Mouse (Mus musculus): ENCODE measurements around the gene Aldh9a1. TPM values are rescaled to one million over a fixed set of nuclear protein-coding genes. Genes with fewer than 3 reads are reported as not detected.
A peak's percentile ranks its signal among the peaks of the same experiment; 100 is the strongest.

The Aldh9a1 gene
- polyA plus RNA-seq, 1 experiment from 2014 or later = 80.8 TPM

DNA sequence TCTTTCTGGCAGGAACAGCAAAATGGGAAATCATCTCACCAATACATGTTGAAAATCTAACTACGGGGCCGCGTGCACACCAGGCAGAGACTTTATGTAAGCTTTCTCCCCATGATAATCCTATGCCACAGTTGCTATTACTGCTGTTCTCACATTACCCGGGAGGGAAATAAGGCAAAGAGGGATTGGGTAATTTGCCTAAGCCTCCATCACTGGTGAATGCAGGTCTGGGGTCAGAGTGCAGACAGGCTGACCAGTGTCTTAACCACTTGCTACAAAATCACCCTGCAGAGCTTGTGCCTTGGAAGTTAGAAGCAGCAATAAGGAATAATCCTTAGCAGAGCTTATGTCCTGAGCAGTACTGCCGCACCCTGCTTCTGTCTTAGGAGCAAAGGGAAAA is 35.8 kb downstream of the Aldh9a1 start:
- peak overlapping the region; percentile 40; the same call in 1 of the 2 replicates for H3K4me2 ChIP-seq (ENCODE audit: low read depth, low read length)
- ATAC-seq = no peak
- H3K9ac ChIP-seq (replicated peaks) = peak overlapping the region; percentile 44
- no peak overlapping the region for H3K4me3 ChIP-seq (ENCODE audit: low read depth, low read length)
- H3K4me1 ChIP-seq (ENCODE audit: insufficient read depth) = peaks cover 67% of the 10 kb centered on the region
- peak overlapping the region; percentile 94 for H3K27ac ChIP-seq (ENCODE audit: low read depth)
- no peak for TF ChIP-seq CTCF (IDR thresholded peaks at IDR 0.05; ENCODE audit: low read depth)
- no peak for TF ChIP-seq EP300 (IDR thresholded peaks at IDR 0.05; ENCODE audit: low read depth)
- H3K9me3 ChIP-seq (ENCODE audit: low read length) = no peaks in the 10 kb centered on the region
- peaks cover 6% of the 10 kb centered on the region; the same call in 1 of the 2 replicates for H3K36me3 ChIP-seq (replicated peaks; ENCODE audit: insufficient read depth, low read length)
- DNase-seq = no peak
- no peaks in the 10 kb centered on the region for H3K27me3 ChIP-seq (ENCODE audit: insufficient read depth, low read length)
- 71% methylated on average over 5 of the region's 5 CpGs for WGBS (ENCODE audit: insufficient replicate concordance)

GRCm38 (mm10) chr1:167386466-167386865 is 36.7 kb downstream of the Aldh9a1 start:
- Histone ChIP-seq H3K27me3 (ENCODE audit: insufficient read depth, low read length) (no peaks in the 10 kb centered on the region), H3K4me3 (ENCODE audit: low read depth, low read length) (no peak overlapping the region), H3K36me3 (replicated peaks; ENCODE audit: insufficient read depth, low read length) (peaks cover 4% of the 10 kb centered on the region; the same call in 1 of the 2 replicates), H3K4me1 (ENCODE audit: insufficient read depth) (peaks cover 72% of the 10 kb centered on the region), H3K9me3 (ENCODE audit: low read length) (no peaks in the 10 kb centered on the region), H3K9ac (replicated peaks) (no peak overlapping the region), H3K4me2 (ENCODE audit: low read depth, low read length) (no peak overlapping the region), H3K27ac (ENCODE audit: low read depth) (peak overlapping the region; percentile 84)
- no peak for TF ChIP-seq CTCF (IDR thresholded peaks at IDR 0.05; ENCODE audit: low read depth)
- no peak for TF ChIP-seq EP300 (IDR thresholded peaks at IDR 0.05; ENCODE audit: low read depth)
- DNase-seq = no peak
- ATAC-seq = no peak
- 56% methylated on average over 2 of the region's 2 CpGs for WGBS (ENCODE audit: insufficient replicate concordance)

DNA sequence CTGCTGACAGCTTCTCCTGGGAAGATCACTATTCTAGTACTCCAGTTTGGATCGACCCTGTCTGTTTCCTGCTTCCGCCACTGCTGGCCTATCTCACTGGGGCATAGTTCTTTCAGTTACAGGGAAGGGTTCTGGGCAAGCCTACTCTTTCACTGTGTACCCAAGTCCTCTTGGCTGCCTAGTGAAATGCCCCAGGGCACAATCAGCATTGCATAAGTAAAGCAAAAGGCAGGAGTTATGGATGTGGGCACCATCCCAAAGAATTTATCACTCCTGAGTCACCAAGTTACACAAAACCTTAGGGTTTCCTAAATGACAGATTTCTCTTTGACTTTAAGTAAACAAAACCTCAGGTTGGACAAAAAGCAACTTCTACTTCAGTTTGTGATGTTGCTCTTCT is 37.5 kb downstream of the Aldh9a1 start:
- 0 out of 2 replicates have a peak, but pooled peaks cover 2% of the 10 kb centered on the region for H3K36me3 ChIP-seq (replicated peaks; ENCODE audit: insufficient read depth, low read length)
- H3K4me1 ChIP-seq (ENCODE audit: insufficient read depth) = peaks cover 68% of the 10 kb centered on the region
- peak overlapping the region; percentile 84 for H3K27ac ChIP-seq (ENCODE audit: low read depth)
- no peaks in the 10 kb centered on the region for H3K27me3 ChIP-seq (ENCODE audit: insufficient read depth, low read length)
- ATAC-seq (peak; percentile 65), DNase-seq (peak; percentile 43)
- no peaks in the 10 kb centered on the region for H3K9me3 ChIP-seq (ENCODE audit: low read length)
- H3K9ac ChIP-seq (replicated peaks) = peak overlapping the region; percentile 26
- TF ChIP-seq CTCF (IDR thresholded peaks at IDR 0.05; ENCODE audit: low read depth) (no peak), EP300 (IDR thresholded peaks at IDR 0.05; ENCODE audit: low read depth) (peak; percentile 58; the same call in 1 of the 2 replicates)
- H3K4me2 ChIP-seq (ENCODE audit: low read depth, low read length) = peak overlapping the region; percentile 33
- WGBS (ENCODE audit: insufficient replicate concordance) = 56% methylated on average over 2 of the region's 2 CpGs
- H3K4me3 ChIP-seq (ENCODE audit: low read depth, low read length) = no peak overlapping the region

DNA sequence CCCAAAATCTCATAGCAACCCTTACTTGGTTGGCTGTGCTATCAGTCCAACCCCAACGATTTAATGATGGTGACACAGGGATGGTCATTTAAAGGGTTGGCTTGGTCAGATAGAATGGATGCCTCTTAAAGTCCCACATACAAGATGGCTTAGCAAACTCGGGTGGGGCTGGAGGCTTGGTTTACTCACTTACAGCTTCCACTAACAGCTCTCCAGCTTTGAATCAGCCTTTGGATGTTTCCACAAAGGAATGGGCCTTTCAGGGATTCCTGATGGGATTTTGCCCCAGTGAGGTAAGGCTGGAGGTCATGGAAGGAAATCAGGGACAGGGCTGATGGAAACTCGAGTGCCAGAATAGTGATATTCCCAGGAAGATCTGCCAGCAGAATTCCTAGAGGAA is 38.0 kb downstream of the Aldh9a1 start:
- peaks cover 67% of the 10 kb centered on the region for H3K4me1 ChIP-seq (ENCODE audit: insufficient read depth)
- peak overlapping the region; percentile 84 for H3K27ac ChIP-seq (ENCODE audit: low read depth)
- no peak for DNase-seq
- H3K9ac ChIP-seq (replicated peaks) = no peak overlapping the region
- ATAC-seq = no peak
- 0 out of 2 replicates have a peak, but pooled peaks cover 2% of the 10 kb centered on the region for H3K36me3 ChIP-seq (replicated peaks; ENCODE audit: insufficient read depth, low read length)
- no peaks in the 10 kb centered on the region for H3K27me3 ChIP-seq (ENCODE audit: insufficient read depth, low read length)
- TF ChIP-seq EP300 (IDR thresholded peaks at IDR 0.05; ENCODE audit: low read depth) (no peak), CTCF (IDR thresholded peaks at IDR 0.05; ENCODE audit: low read depth) (no peak)
- no peak overlapping the region for H3K4me3 ChIP-seq (ENCODE audit: low read depth, low read length)
- peak overlapping the region; percentile 33; the same call in 1 of the 2 replicates for H3K4me2 ChIP-seq (ENCODE audit: low read depth, low read length)
- H3K9me3 ChIP-seq (ENCODE audit: low read length) = no peaks in the 10 kb centered on the region
- 78% methylated on average over 3 of the region's 3 CpGs for WGBS (ENCODE audit: insufficient replicate concordance)

DNA sequence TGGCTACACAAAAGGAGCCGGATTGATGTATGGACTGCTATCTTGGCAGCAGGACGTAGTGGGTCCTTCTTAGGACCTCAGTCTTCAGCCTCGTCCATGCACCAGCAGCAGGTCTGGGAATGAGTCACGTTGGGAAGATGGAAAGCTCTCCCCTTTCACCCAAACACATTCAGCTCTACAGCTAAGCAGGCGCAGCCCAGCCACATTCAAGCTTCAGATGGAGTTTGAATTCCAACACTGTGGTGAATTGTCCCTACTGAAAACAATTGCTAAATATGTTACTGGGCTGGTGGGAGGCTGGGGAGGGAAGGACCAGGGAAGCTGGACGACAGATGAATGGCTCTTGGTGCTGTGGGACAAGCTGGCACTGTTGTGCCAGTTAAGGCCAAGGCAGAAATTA is 38.8 kb downstream of the Aldh9a1 start:
- Histone ChIP-seq H3K4me2 (ENCODE audit: low read depth, low read length) (no peak overlapping the region), H3K27ac (ENCODE audit: low read depth) (no peak overlapping the region), H3K27me3 (ENCODE audit: insufficient read depth, low read length) (no peaks in the 10 kb centered on the region), H3K9me3 (ENCODE audit: low read length) (no peaks in the 10 kb centered on the region), H3K36me3 (replicated peaks; ENCODE audit: insufficient read depth, low read length) (0 out of 2 replicates have a peak, but pooled peaks cover 2% of the 10 kb centered on the region), H3K9ac (replicated peaks) (peak overlapping the region; percentile 30; the same call in 1 of the 2 replicates), H3K4me1 (ENCODE audit: insufficient read depth) (peaks cover 66% of the 10 kb centered on the region), H3K4me3 (ENCODE audit: low read depth, low read length) (no peak overlapping the region)
- 85% methylated on average over 6 of the region's 6 CpGs for WGBS (ENCODE audit: insufficient replicate concordance)
- DNase-seq (no peak), ATAC-seq (no peak)
- TF ChIP-seq EP300 (IDR thresholded peaks at IDR 0.05; ENCODE audit: low read depth) = no peak
- no peak for TF ChIP-seq CTCF (IDR thresholded peaks at IDR 0.05; ENCODE audit: low read depth)

GRCm38 (mm10) chr1:167389584-167389983 is 39.8 kb downstream of the Aldh9a1 start:
- Histone ChIP-seq H3K27me3 (ENCODE audit: insufficient read depth, low read length) (no peaks in the 10 kb centered on the region), H3K4me2 (ENCODE audit: low read depth, low read length) (peak overlapping the region; percentile 88), H3K4me1 (ENCODE audit: insufficient read depth) (peaks cover 63% of the 10 kb centered on the region), H3K36me3 (replicated peaks; ENCODE audit: insufficient read depth, low read length) (no peaks in the 10 kb centered on the region), H3K4me3 (ENCODE audit: low read depth, low read length) (no peak overlapping the region), H3K9ac (replicated peaks) (0 out of 2 replicates have a peak overlapping the region, but pooled peaks have one; percentile 18), H3K27ac (ENCODE audit: low read depth) (no peak overlapping the region), H3K9me3 (ENCODE audit: low read length) (no peaks in the 10 kb centered on the region)
- no peak for TF ChIP-seq EP300 (IDR thresholded peaks at IDR 0.05; ENCODE audit: low read depth)
- TF ChIP-seq CTCF (IDR thresholded peaks at IDR 0.05; ENCODE audit: low read depth) = no peak
- DNase-seq = no peak
- no peak for ATAC-seq
- WGBS (ENCODE audit: insufficient replicate concordance) = 87% methylated on average over 7 of the region's 7 CpGs

Data from liver, postnatal 0 days (tissue).